Mouse (Mus musculus) G1E (cell line): ENCODE data around the gene Hnrnpf. TPM values are rescaled to one million over a fixed set of nuclear protein-coding genes. Genes with fewer than 3 reads are reported as not detected.

Experiments
- ATAC-seq: 2 replicates; pipeline ENCODE4 v1.8.0; 2016; ENCODE audit warnings: mild to moderate bottlenecking; ENCODE audit not compliant: insufficient number of reproducible peaks, poor library complexity, low FRiP score, severe bottlenecking; ENCODE audit errors: extremely low read depth
- DNase-seq: peaks from one replicate; pipeline ENCODE4 v3.0.0; 2012; ENCODE audit warnings: low spot score
- H3K27me3 ChIP-seq: 2 replicates; pipeline ENCODE4 v1.6.1; 2012; ENCODE audit warnings: mild to moderate bottlenecking, low read length, inconsistent platforms; ENCODE audit not compliant: insufficient read depth
- H3K36me3 ChIP-seq: replicated peaks from 2 replicates; pipeline ENCODE3; 2012; ENCODE audit warnings: mild to moderate bottlenecking, inconsistent platforms
- H3K4me1 ChIP-seq: 2 replicates; pipeline ENCODE4 v1.6.1; 2012; ENCODE audit warnings: low read depth, low read length, inconsistent platforms, mixed read lengths; ENCODE audit not compliant: insufficient read depth
- H3K4me3 ChIP-seq: 2 replicates; pipeline ENCODE4 v1.5.1; 2012; ENCODE audit warnings: low read depth, mild to moderate bottlenecking, inconsistent platforms, low read length, moderate library complexity, mixed read lengths
- H3K9me3 ChIP-seq: replicated peaks from 2 replicates; pipeline ENCODE4 v1.6.1; 2012; ENCODE audit warnings: inconsistent platforms
- CTCF ChIP-seq: IDR thresholded peaks from 2 replicates; pipeline ENCODE4 v1.5.1; 2012; ENCODE audit warnings: low read depth, low read length, inconsistent platforms, mixed read lengths
- GATA1 ChIP-seq: IDR thresholded peaks from 2 replicates; pipeline ENCODE4 v1.6.1; 2012; ENCODE audit warnings: borderline replicate concordance, low read length, inconsistent platforms, mixed read lengths
- GATA2 ChIP-seq: IDR thresholded peaks from 2 replicates; pipeline ENCODE4 v1.6.1; 2012; ENCODE audit warnings: low read depth, low read length, inconsistent platforms, borderline replicate concordance
- POLR2AphosphoS5 ChIP-seq: IDR thresholded peaks from 2 replicates; pipeline ENCODE4 v1.6.1; 2012; ENCODE audit warnings: low read depth, low read length, inconsistent platforms; ENCODE audit not compliant: insufficient replicate concordance
- TAL1 ChIP-seq: conservative IDR thresholded peaks from 2 replicates; pipeline ENCODE4 v1.6.1; 2012; ENCODE audit warnings: low read depth, low read length, inconsistent platforms, mixed read lengths
- polyA plus RNA-seq: library from polyadenylated mRNA; stranded (reverse); fragments of >175 nt; gene quantifications from 2 replicates; pipeline ENCODE4 v1.2.3, GENCODE M21; 2012
- total RNA-seq, 2 experiments: library from RNA; stranded (forward) in 1 of 2; stranded (reverse) in 1 of 2; fragments of 200-1000 nt in 1 of 2; fragments of >200 nt in 1 of 2; fragmentation: Nextera tagmentation in 1 of 2; gene quantifications; 2 replicates each; pipeline ENCODE4 v1.2.3; 2014 to 2017

Hnrnpf gene
- total and polyA plus RNA-seq, 3 experiments, result 204 to 1,876 (median 483) TPM

DNA sequence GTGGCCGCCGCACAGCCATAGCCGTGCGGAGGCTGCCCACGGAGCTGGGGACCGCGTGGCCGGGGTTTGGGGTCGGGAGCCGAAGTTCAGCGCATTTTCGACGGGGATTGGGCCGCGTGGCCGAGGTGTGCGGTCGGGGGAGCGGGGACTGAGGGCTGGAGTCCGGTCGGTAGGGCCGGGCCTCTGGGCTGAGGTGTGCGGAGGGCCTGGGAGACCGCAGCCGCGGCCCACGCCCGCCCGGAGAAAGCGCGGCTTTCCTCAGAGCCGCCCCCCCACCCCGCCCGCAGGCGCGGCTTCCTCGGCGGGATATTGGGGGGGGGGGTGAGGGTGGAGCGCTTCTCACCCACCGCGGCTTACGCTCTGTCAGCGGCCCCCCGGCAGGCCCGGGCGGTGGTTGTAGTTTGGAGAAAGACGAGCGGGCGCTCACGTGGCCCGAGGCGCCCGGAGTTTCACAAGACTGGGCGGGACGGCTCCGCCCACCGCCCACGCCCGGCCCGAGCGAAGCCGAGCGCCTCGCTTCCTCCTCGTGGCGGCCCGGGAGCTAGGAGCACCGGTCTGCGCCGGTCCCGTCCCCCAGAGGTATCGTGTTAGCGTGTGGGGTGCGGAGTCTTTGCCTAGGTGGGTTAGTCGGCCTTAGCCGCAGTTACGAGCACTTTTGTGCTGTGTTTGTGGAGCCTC is 7.3 kb downstream of the Hnrnpf start:
- no peaks in the 10 kb centered on the region for H3K9me3 ChIP-seq
- peaks cover 25% of the 10 kb centered on the region for H3K36me3 ChIP-seq
- no peak for TF ChIP-seq TAL1
- TF ChIP-seq GATA2, result no peak
- no peak for TF ChIP-seq CTCF
- TF ChIP-seq POLR2AphosphoS5, result no peak
- TF ChIP-seq GATA1, result no peak
- peak; percentile 54 for ATAC-seq
- DNase-seq, result peak; percentile 81
- no peaks in the 10 kb centered on the region for H3K27me3 ChIP-seq
- peak overlapping the region; percentile 95 for H3K4me3 ChIP-seq
- peaks cover 47% of the 10 kb centered on the region for H3K4me1 ChIP-seq

- DNase-seq, result no peak
- peaks cover 25% of the 10 kb centered on the region for H3K36me3 ChIP-seq
- no peak for ATAC-seq
- H3K4me3 ChIP-seq, result peak overlapping the region; percentile 95
- TF ChIP-seq POLR2AphosphoS5 (no peak), GATA1 (no peak), TAL1 (no peak), CTCF (no peak), GATA2 (no peak)
- no peaks in the 10 kb centered on the region for H3K9me3 ChIP-seq
- H3K4me1 ChIP-seq, result peaks cover 43% of the 10 kb centered on the region
- no peaks in the 10 kb centered on the region for H3K27me3 ChIP-seq
Measured at GRCm38 (mm10) chr6:117907979-117908355, 7.8 kb downstream of the Hnrnpf start.

- DNase-seq, result no peak
- peak overlapping the region; percentile 95 for H3K4me3 ChIP-seq
- peaks cover 44% of the 10 kb centered on the region for H3K4me1 ChIP-seq
- H3K36me3 ChIP-seq, result peaks cover 30% of the 10 kb centered on the region
- no peaks in the 10 kb centered on the region for H3K9me3 ChIP-seq
- no peak for ATAC-seq
- no peaks in the 10 kb centered on the region for H3K27me3 ChIP-seq
- TF ChIP-seq POLR2AphosphoS5 (0 out of 2 replicates have a peak, but pooled peaks have one; percentile 13), TAL1 (no peak), GATA1 (no peak), CTCF (no peak), GATA2 (no peak)
Measured at GRCm38 (mm10) chr6:117908424-117908900, 8.3 kb downstream of the Hnrnpf start.

GRCm38 (mm10) chr6:117910120-117910661 is 10.1 kb downstream of the Hnrnpf start:
- H3K27me3 ChIP-seq, result no peaks in the 10 kb centered on the region
- H3K4me3 ChIP-seq, result peak overlapping the region; percentile 95
- TF ChIP-seq POLR2AphosphoS5, result no peak
- no peak for TF ChIP-seq GATA2
- no peak for TF ChIP-seq CTCF
- TF ChIP-seq TAL1, result no peak
- TF ChIP-seq GATA1, result no peak
- peaks cover 37% of the 10 kb centered on the region for H3K36me3 ChIP-seq
- peaks cover 35% of the 10 kb centered on the region for H3K4me1 ChIP-seq
- DNase-seq (no peak), ATAC-seq (no peak)
- no peaks in the 10 kb centered on the region for H3K9me3 ChIP-seq

- Histone ChIP-seq H3K9me3 (no peaks in the 10 kb centered on the region), H3K27me3 (no peaks in the 10 kb centered on the region), H3K4me1 (peaks cover 49% of the 10 kb centered on the region), H3K4me3 (peak overlapping the region; percentile 20; the same call in 1 of the 2 replicates), H3K36me3 (peaks cover 48% of the 10 kb centered on the region)
- no peak for DNase-seq
- TF ChIP-seq CTCF (no peak), TAL1 (no peak)
- ATAC-seq, result no peak
Measured at GRCm38 (mm10) chr6:117914541-117914940, 14.4 kb downstream of the Hnrnpf start.

- Histone ChIP-seq H3K36me3 (peaks cover 54% of the 10 kb centered on the region), H3K4me3 (peak overlapping the region; percentile 77), H3K27me3 (no peaks in the 10 kb centered on the region), H3K4me1 (peaks cover 54% of the 10 kb centered on the region), H3K9me3 (no peaks in the 10 kb centered on the region)
- ATAC-seq (no peak), DNase-seq (no peak)
- no peak for TF ChIP-seq POLR2AphosphoS5
- no peak for TF ChIP-seq TAL1
- TF ChIP-seq CTCF, result no peak
- TF ChIP-seq GATA2, result no peak
- TF ChIP-seq GATA1, result no peak
Measured at GRCm38 (mm10) chr6:117916205-117916736, 16.1 kb downstream of the Hnrnpf start.
